Mouse (Mus musculus) lung, postnatal 10 days (tissue): ENCODE measurements around the gene Cerk.
A peak's percentile ranks its signal among the peaks of the same experiment; 100 is the strongest.
"Not testable (repeated sequence)": the region's sequence is repeated elsewhere in the genome, so short reads cannot be mapped to it uniquely, and the experiment has no call there.

Experiments used
- DNase-seq: peaks from one replicate; pipeline ENCODE4 v3.0.0; 2021

Gene Cerk

GRCm38 (mm10) chr15:86181321-86181720 is 4.6 kb downstream of the Cerk start:
- not testable (repeated sequence) for DNase-seq

DNA sequence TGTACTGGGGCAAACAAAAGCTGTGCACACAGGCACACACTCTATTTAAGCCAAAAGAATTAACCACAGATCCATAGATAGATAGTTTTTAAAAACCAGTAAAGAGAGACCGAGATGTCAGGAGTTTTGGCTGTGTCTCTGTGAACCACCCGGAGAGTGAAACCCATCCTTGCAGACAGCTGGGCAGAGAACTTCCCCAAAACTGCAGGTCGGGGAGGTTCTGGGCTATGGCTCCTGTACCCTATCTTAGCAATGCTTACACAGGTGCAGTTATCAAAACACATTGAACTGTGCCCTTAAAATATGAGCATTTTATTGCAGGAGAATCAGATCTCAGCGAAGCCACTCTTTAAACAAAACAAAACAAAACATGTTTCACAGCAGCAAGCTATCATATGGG is 5.5 kb downstream of the Cerk start:
- DNase-seq: no peak

GRCm38 (mm10) chr15:86178594-86178993 is 7.3 kb downstream of the Cerk start:
- no peak for DNase-seq

- peak; percentile 79 for DNase-seq
Observed at GRCm38 (mm10) chr15:86177703-86178251, 8.2 kb downstream of the Cerk start.

DNA sequence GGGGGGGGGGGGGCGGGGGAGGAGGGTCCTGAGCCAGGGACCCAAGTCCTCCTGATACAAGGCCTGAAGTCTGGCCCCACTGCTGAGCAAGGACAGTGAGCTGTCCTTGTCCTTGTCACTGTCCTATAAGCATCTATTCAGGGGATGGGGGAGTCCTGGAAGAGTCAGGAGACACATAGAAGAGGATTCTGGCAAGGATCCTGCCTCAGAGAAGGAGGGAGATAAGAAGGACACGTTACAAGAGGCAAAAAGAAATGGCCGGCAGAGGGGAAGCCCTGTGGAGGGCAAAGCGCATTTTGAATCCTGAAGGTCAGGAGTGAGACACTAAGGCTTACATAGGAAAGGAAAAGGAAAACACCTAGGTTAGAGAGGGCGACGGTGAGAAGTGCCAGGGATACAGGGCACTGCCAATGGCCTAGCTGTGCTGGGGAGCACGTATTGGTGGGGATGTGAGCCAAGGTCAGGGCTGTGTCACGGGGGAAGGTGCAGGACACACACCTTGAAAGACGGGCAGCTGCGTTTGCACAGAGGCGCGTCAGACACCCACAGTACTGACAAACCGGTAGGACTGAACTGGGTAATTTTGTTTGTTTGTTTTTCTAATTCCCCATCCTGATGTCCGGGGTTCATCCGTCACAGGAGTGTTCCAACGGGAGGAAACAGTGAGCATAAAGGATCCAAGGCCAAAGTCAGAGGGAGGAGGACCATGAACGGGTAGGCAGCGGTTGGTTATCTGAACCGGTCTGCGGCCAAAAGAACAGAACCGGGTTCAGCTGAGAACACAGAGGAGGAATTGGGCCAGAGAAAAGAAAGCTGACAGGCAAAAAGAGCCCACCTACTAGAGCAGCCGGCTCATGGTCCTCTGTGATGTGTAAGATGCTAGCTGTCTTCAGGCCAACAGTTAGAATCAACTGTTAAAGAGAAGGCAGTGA is 8.9 kb downstream of the Cerk start:
- DNase-seq: peak; percentile 76

DNA sequence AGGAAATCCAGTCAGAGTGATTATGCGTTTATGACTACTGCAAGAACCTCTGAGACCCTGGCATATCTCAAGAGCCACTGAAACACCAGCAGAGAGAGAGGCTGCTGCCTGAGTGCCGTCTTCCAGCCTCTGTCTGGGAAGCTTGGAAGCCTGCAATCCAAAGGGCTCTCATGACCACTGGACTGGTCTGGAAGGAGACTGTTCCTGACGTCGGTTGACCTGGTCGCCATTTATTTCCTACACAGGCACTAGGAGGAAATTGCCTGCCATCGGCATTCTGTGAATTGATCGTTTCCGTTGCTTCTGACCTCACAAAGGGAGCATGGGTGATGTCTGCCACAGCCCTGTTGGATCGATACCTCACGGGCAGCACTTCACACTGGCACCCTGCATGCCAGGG is 9.8 kb downstream of the Cerk start:
- DNase-seq: no peak

DNA sequence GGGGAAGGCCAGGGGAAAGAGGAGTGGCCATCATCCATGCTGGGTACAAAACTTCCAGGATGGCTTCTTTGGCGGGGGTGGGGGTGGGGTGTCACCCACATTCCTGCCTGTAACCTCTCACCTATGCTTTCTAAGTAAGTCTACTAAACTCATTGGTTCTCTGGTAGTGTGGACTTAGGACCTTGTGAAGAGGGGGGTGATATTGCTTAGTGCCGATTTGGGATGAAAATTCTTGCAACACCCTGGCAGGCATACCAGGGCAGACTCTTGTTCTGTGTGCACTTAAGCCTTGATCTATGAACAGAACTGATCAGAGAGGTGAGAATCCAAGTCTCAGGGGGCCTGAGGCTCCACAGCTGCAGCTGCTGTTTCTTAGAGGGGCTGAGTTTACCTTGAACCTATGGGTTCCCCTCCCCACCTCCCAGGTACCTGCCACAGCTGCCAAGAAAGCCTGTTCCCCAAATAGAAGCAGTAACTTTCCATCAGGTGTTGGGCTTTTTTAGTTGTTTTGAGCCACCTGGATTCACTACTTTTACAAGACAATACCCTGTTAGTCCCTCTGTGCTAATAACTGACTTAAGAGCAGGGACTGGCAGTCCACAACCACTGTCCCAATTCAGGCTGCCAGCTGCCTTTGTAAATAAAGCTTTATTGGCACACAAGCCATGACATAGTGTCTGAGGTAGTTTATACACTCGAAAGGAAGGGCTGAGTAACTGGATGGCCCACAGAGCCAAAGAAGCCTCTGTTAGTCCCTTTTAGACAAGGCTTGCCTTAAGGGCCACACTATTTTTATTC is 10.5 kb downstream of the Cerk start:
- DNase-seq: no peak

DNA sequence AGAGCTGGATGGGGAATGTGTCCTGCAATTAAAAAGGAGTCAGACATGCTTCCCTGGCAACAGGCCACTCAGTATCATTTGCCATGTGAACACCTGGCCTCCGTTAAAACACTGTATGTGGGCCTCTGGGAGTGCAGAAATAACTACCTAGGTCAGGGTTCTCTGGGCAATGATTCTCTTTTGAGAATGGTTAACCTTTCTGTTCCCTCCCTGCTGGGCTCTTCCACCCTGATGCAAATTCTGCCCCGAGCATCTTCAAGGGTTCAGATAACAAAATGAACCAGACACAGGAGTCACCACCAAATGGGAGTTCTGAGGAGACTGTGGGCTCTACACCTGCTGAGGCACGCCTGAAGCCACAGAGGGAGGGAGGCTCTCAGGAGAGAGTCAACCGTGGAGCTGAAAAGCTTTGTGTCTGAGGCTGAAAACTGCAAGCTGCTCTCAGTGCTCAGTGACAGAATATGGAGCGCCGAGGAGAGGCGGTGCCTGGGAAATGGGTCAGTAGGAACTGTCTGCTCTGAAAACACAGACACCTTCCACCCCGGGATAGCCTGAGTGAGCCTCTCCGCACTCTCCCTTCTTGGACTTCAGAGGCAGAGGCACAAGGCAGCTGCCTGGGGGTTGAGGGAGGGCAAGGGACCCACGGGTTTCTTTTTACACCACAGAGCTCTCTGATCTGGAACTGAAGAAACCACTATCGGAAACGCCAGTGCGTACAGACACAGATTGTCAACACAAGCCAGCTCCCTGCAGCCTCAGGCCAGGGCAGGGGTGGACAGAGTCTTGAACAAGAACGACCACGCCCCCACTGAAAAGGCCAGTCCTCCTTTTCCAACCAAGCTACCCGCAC is 12.6 kb downstream of the Cerk start:
- DNase-seq: peak; percentile 81

DNA sequence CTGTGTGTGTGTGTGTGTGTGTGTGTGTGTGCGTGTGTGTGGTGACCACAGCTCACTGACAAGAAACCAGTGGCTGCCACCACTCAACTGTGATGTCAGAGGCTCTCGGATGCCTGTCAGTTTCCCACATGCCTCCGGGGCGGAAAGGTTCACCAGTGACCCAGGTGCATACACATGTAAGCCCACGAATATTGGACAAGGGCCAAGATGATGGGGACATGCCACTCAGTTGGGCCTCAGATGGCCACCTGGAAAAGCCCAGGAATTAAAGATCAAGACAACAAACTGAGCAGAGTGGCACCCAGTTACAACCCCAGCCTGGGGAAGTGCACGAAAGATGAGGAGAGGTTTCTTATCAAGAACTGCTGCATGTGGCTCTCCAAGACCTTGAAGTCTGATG is 13.4 kb downstream of the Cerk start:
- no peak for DNase-seq

DNA sequence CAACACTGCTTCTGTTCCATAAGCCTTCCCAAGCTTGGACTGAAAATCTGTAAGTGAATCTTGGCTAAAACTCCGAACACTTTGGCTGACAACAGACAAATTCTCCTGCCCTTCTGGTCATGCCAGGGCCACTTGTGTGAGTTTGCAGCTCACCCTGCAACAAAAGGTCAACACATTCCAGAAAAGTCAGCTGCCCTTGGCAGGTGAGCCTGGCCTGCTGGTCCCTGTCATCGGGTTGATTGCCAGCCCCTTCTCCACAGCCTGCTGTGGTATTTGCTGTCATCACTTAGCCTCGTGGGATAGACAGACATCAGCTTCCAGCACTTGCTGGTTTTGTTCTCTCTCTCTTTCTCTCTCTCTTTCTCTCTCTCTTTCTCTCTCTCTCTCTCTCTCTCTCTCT is 13.8 kb downstream of the Cerk start:
- DNase-seq: peak; percentile 58

GRCm38 (mm10) chr15:86171316-86171715 is 14.6 kb downstream of the Cerk start:
- no peak for DNase-seq

GRCm38 (mm10) chr15:86169817-86170110 is 16.2 kb downstream of the Cerk start:
- peak; percentile 61 for DNase-seq

GRCm38 (mm10) chr15:86168941-86169816 is 16.8 kb downstream of the Cerk start:
- no peak for DNase-seq

GRCm38 (mm10) chr15:86168505-86168867 is 17.5 kb downstream of the Cerk start:
- peak; percentile 80 for DNase-seq

DNA sequence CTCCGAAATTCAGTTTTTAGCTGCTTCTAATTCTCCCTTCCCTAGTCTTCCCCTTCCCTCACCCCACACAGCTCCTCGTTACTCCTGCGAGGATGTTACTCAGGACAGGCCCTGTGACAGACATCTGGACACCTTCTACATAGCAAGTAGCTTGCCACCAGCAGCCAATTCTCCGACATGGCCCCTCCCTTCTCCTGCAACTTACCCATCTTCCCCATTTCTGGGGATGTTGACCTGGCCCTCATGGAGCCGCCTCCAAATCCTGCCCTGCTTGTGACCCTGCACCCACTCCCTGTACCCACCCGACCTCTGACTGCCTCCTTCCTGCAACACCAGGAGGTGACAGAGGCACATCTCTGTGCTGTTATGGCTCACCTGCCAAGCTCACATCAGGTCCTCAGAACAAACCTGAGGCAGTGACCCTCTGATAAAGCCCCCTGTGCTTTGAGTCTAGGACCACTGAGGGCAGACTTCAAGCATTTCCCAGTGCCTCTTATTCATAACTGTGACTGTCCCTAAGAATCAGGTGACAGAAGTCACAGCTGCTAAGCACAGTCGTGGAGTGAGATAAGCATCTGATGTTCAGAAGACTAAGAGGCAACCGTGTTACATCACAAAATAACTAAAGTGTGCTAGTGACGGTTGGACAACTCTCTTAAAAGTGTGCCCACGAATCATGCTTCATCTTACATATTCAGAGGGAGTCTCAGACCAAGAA is 18.0 kb downstream of the Cerk start:
- DNase-seq: no peak

DNA sequence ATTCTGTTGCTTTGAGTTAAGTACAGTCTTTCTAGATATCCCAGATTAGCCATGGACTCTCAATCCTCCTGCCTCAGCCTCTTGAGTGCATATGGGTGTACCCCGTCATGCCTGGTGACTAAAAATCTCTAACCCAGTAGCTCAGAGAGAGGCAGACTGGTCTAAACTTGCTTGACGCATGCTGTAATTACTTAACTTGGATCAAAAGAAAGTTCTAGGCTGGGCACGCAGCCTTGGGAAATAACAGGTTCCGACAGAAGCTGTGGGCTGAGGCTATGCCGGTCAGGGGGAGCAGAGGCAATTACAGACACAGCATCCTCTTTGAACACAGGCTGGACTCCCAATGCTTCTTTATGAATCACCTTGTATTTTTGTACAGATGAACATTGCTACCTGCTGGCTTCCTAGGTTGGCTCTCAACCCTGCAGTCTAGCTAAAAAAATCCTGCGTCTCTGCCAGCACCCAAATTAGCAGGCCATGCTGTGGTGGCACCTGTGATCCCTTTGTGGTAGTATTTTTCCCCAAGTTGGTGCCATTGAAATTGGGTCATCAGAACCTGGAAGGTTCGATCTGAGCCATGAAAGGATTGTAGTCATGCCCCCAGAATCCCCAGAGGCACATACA is 18.8 kb downstream of the Cerk start:
- DNase-seq: no peak

DNA sequence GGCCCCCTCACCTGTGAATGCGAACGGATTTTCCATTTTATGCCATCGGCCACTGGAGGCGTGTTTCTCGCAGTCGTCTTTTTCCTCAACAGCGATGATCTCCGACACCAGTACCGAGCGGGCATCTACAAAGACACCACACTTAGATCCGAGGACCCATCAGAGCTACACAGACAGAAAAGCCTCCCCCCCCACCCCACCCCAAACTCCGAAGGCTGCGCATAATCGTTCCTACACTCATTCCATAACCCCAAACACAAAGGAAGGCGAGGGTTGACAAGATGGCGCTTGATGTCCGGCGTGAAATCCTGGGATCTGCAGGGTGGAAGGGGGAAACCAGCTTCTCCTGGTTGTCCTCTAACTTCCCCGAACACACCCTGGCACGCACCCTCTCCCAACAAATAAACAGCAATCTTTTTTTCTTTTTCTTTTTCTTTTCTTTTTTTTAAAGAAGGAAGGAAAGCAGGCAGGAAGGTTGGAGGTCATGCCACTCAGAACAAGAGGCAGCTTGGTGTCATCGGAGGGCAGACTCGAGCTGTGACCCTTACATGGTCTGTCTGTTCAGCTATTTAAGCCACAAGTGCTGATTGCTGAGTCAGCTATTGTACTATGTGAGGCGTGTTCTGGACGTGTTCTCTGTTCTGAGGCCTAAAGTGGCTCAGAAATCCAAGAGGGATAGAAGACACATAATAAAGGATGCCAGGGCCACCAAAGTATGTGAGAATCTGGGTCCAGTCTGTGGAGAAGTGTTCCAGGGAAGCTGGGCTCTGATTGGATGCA is 19.9 kb downstream of the Cerk start:
- no peak for DNase-seq

DNA sequence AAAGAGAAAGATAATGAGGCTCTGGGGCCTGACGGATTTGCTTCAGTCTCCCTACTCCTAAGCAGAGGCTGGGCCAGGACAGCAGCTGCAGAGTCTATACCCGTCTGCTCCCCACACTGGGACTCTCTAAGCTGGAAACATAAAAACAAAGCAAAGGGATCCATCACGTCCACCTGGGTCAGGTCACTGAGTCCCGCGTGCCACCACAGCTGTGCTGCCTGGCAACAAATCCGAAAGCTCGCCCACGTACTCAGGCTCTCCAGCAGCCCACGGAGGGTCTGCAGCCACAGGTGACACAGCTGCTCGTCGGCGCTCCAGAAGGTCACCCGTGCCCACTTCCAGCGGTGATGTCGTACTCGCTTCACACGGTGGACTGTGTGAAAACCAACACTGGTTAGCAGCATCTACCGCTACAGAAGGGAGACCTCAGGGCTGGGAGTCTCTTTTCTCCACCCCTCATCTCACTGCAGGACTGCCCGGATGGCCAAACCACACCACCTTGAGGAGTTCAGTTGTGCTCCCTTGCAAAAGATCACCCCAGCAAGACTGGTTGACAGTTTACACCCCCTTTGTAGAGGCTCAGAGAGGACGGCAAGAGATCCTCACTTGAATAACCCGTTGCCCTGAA is 21.1 kb downstream of the Cerk start:
- no peak for DNase-seq

DNA sequence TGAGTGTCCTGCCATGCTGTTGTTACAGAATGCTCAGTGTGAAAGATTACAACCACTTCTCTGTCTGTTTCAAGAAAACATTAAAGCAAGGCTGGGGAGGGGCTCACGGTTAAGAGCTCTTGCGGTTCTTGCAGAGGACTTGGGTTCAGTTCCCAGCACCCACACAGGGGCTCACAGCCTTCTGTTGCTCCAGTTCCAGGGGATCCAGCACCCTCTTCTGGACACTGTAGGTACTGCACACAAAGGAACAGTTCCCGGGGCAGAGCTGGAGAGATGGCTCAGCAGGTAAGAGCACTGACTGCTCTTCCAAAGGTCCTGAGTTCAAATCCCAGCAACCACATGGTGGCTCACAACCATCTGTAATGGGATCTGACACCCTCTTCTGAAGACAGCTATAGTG is 24.1 kb downstream of the Cerk start:
- DNase-seq: not testable (repeated sequence)
